Mouse (Mus musculus) embryonic fibroblast, embryonic 13.5 days (primary cell): ENCODE measurements at regions not wholly inside any gene's neighbourhood (a gene's known extent, or its start where the extent isn't known, plus 50 kb on each side); places are given as distances from the start of the nearest gene placed in this dataset.

Experiments used
- H3K27ac ChIP-seq: 2 replicates; pipeline ENCODE4 v1.5.1; 2012; ENCODE audit warnings: low read length, control low read depth, inconsistent platforms; ENCODE audit not compliant: insufficient read depth
- H3K4me1 ChIP-seq: 2 replicates; pipeline ENCODE4 v1.6.1; 2011; ENCODE audit warnings: low read length; ENCODE audit not compliant: control insufficient read depth, insufficient read depth
- H3K4me3 ChIP-seq: 2 replicates; pipeline ENCODE4 v1.5.1; 2011; ENCODE audit warnings: mild to moderate bottlenecking, control low read depth, low read length; ENCODE audit not compliant: insufficient read depth
- CTCF ChIP-seq: IDR thresholded peaks from 2 replicates; pipeline ENCODE4 v1.5.1; 2011; ENCODE audit warnings: mild to moderate bottlenecking, control low read depth, low read length, moderate library complexity, borderline replicate concordance; ENCODE audit not compliant: insufficient read depth
- POLR2A ChIP-seq: IDR thresholded peaks from 2 replicates; pipeline ENCODE4 v1.6.1; 2011; ENCODE audit warnings: low read depth, mild to moderate bottlenecking, control low read depth, low read length, moderate library complexity

- Histone ChIP-seq H3K4me1 (peaks cover 4% of the 10 kb centered on the region; the same call in 1 of the 2 replicates), H3K27ac (no peak overlapping the region), H3K4me3 (no peak overlapping the region)
- TF ChIP-seq CTCF (no peak), POLR2A (no peak)
Observed at GRCm38 (mm10) chr10:24357636-24358035, 134.3 kb downstream of the Moxd1 start.

GRCm38 (mm10) chr10:24361424-24361823 is 138.1 kb downstream of the Moxd1 start:
- Histone ChIP-seq H3K4me3 (no peak overlapping the region), H3K27ac (no peak overlapping the region; the same call in 1 of the 2 replicates), H3K4me1 (peaks cover 12% of the 10 kb centered on the region)
- TF ChIP-seq CTCF (no peak), POLR2A (no peak)

- Histone ChIP-seq H3K4me1 (peaks cover 18% of the 10 kb centered on the region), H3K4me3 (no peak overlapping the region), H3K27ac (peak overlapping the region; percentile 39; the same call in 1 of the 2 replicates)
- TF ChIP-seq POLR2A (no peak), CTCF (no peak)
Observed at GRCm38 (mm10) chr10:24365369-24365768, 142.1 kb downstream of the Moxd1 start.

- peak overlapping the region; percentile 83 for H3K27ac ChIP-seq
- peaks cover 14% of the 10 kb centered on the region for H3K4me1 ChIP-seq
- TF ChIP-seq POLR2A, result no peak
- TF ChIP-seq CTCF, result no peak
- no peak overlapping the region for H3K4me3 ChIP-seq
Observed at GRCm38 (mm10) chr10:24367010-24367409, 143.7 kb downstream of the Moxd1 start.

GRCm38 (mm10) chr10:24373957-24374356 is 150.6 kb downstream of the Moxd1 start:
- Histone ChIP-seq H3K4me1 (no peaks in the 10 kb centered on the region; the same call in 1 of the 2 replicates), H3K4me3 (no peak overlapping the region), H3K27ac (peak overlapping the region; percentile 38; the same call in 1 of the 2 replicates)
- TF ChIP-seq POLR2A, result no peak
- no peak for TF ChIP-seq CTCF

- Histone ChIP-seq H3K4me3 (no peak overlapping the region), H3K4me1 (peaks cover 6% of the 10 kb centered on the region), H3K27ac (no peak overlapping the region)
- TF ChIP-seq POLR2A (no peak), CTCF (no peak)
Observed at GRCm38 (mm10) chr10:24379291-24379690, 156.0 kb downstream of the Moxd1 start.

GRCm38 (mm10) chr10:24380478-24381273 is 157.4 kb downstream of the Moxd1 start:
- no peak for TF ChIP-seq POLR2A
- no peak for TF ChIP-seq CTCF
- Histone ChIP-seq H3K4me1 (peaks cover 6% of the 10 kb centered on the region), H3K4me3 (no peak overlapping the region), H3K27ac (peak overlapping the region; percentile 95)

- no peak for TF ChIP-seq CTCF
- TF ChIP-seq POLR2A, result no peak
- Histone ChIP-seq H3K4me3 (no peak overlapping the region), H3K27ac (no peak overlapping the region), H3K4me1 (peaks cover 6% of the 10 kb centered on the region)
Observed at GRCm38 (mm10) chr10:24381917-24382316, 158.6 kb downstream of the Moxd1 start.

- H3K27ac ChIP-seq, result peak overlapping the region; percentile 64
Observed at GRCm38 (mm10) chr10:24384061-24384460, 160.7 kb downstream of the Moxd1 start.

GRCm38 (mm10) chr10:24388229-24388628 is 164.9 kb downstream of the Moxd1 start:
- peaks cover 9% of the 10 kb centered on the region; the same call in 1 of the 2 replicates for H3K4me1 ChIP-seq
- peak overlapping the region; percentile 88 for H3K27ac ChIP-seq
- no peak overlapping the region for H3K4me3 ChIP-seq
- TF ChIP-seq CTCF, result no peak
- TF ChIP-seq POLR2A, result no peak

More at GRCm38 (mm10) chr10:24384061-24384460, 160.7 kb downstream of the Moxd1 start:
- peaks cover 10% of the 10 kb centered on the region for H3K4me1 ChIP-seq
- TF ChIP-seq CTCF (no peak), POLR2A (no peak)
- no peak overlapping the region for H3K4me3 ChIP-seq
